Mouse (Mus musculus) heart, adult 11 months (tissue): ENCODE results near the gene Trim8.

Source experiments
- DNase-seq: peaks from one replicate; pipeline ENCODE4 v3.0.0; 2022

Gene Trim8

DNA sequence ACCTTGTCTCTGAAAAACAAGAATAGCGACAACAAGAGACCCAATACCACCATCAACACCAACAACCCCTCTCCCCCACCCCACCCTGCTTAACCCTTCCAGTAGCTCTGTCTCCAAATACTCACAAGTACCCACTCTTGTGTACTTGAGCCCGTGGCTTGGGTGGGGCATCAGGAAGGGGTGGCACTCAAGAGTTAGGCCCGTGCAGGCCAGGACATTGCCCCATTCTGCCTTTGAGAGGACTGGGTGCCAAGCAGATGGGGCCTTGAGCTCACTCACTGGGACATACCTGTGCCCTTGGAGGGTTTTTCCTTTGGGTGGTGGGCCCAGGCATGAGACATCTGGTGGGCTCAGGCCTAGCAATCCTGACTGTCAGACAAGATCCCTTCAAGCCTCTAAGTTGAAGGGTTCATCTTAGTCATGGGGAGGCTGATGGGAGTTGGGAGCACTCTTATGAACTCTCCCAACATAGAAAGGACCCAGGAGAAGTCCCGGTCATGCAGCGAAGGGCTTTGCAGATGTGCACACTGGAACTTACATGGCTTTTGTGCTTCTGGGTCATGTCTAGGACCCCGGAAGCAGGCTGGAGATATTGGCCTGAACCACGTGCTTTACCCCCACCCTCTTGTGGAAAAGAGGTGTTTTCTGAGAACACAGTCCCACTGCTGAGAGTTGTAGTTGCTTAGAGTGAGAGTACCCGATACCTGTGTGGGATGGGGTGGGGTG lies 4.3 kb downstream of the Trim8 start:
- peak; percentile 95 for DNase-seq

DNA sequence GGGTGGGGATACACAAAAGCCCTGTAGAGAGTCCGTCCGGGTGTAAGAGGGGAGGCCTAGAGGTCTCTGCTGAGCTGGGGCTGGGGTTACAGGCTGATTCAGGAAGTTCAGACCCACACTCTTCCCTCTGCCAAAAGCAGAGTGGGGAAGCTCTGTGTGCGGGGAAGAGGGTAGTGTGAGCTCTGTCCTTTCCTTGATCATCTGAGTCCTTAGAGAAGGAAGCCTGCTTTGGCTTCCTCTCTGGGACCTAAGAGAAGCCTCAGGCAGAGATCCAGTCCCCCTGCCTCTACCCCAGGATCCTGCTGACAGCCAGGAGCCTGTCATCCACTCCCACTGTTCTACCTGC lies 4.8 kb downstream of the Trim8 start:
- peak; percentile 95 for DNase-seq

DNA sequence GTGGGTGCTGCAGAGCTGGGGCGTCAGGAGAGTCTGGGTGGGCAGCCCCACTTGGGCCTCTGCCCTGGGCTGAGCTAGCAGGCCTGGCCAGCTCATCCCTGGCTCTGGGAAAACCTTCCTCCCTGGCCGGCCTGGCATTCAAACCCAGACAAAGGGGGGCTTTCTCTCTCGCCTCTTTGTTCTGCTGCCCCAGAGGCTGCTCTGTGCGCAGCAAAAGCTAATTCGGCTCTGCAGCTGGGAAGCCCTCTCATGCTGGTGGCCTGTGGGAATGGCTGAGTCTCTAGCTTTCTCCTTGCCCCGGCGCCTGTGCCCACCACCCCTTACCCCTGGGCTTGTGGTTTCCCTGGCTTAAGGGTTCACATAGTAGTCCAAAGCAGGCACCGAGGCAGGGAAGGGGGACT lies 5.7 kb downstream of the Trim8 start:
- DNase-seq: peak; percentile 91

DNA sequence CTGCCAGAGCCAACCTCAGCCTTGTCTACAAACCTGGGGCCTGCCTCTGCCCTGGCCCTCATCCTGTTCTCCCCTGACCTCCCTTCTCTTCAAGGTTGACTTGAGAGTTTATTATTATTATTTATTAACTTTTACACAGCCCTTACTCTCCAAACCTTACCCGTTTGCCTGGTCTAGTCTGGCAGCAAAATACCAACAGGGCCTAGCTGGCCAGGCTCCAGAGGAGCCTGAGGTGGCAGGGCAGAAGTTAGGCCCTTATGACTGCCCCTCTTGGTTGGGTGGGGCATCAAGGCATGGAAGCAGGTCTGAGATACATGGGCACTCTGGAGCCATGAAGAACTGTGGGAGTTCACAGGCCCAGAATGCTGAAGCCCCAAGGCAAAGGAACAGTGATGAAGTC lies 6.3 kb downstream of the Trim8 start:
- no peak for DNase-seq

DNA sequence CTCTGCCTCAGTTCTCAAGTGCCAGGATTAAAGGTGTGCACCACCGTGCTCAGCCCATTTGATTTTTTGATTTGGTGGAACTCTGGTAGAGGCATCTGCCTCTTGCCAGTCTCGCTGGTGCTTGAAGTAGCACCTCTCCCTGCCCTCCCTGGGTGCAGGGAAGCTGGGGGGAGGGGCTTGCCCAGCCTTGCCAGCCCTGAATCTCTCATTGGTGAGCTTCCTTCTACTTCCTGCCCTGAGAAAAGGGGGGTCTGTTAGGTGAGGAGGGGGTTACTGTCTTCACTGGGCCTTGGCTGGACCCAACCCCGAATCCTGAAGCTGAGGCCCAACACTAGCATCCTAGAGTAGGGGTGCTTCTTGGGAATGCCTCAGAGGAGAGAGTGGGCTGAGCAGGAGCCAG lies 7.2 kb downstream of the Trim8 start:
- DNase-seq: peak; percentile 93

DNA sequence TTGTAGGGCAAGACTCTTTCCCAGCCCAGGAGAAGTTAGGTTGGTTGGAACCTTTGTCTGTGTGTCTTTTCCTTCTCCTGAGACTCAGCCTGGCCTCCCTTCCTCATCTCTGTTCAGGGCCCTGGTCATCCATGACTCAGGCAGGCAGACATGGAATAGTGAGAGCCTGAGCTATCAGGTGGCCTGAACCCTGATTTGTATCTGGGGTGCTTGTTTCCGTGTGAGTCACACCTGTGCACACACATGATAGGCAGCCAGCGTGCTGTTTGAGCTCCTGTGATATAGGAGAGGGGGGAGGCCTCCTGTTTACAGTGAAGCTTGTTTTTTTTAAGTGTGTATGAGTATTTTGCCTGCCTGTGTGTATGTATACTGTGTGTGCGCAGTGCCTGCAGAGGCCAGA lies 7.7 kb downstream of the Trim8 start:
- no peak for DNase-seq

DNA sequence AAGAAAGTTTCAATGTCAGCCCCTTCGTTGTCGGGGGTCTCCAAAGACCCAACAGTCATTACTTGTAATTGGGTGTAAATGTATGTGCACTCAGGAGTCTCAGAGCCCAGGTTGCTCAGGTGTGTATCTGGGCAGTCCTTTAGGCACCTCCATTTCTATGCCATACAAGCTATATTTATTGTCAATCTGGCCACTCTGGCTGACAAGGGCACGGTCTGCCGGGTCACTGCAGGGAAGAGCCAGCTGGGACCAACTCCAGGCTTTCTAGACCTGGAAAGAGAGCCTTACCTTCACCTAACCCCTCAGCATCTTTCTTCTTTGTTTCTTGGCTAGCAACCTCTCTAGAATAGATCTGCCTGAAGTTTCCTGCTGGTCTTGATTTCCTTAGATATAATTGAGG lies 8.2 kb downstream of the Trim8 start:
- DNase-seq: no peak

DNA sequence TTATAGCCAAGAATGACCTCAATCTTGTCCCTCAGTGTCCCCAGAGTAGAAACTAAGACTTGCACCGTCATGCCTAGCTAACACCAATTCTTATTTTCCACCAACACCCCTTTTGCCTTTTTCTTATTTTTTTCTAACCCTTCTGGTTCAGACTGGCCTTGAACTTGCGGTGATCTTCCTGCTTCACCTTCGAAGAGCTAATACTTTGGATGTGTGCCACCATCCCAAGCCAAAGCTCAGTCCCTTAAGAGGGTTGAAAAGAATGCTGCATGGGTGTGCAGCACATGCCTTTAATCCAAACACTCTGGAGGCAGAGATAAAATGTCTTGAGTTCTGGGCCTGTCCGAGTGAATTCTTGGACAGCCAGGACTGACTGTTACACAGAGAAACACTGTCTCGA lies 8.9 kb downstream of the Trim8 start:
- DNase-seq: no peak

DNA sequence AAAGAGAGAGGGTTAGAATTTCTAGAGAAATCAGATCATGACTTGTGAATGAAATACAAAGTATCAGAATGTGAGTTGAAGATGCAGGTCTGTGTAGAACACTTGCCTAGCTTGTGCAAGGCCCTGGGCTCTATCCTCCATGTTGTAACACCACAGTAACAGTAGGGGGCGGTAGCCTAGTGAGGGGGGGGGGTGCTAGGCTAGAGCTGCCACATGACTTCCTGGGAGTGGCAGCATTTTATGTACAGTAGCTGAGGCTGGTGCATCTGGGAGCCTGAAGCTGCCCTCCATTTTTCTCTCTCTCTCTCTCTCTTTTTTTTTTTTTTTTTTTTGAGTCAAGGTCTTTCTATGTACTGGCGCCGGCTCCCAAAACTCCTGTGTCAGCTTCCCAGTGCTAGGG lies 9.3 kb downstream of the Trim8 start:
- DNase-seq: peak; percentile 95

DNA sequence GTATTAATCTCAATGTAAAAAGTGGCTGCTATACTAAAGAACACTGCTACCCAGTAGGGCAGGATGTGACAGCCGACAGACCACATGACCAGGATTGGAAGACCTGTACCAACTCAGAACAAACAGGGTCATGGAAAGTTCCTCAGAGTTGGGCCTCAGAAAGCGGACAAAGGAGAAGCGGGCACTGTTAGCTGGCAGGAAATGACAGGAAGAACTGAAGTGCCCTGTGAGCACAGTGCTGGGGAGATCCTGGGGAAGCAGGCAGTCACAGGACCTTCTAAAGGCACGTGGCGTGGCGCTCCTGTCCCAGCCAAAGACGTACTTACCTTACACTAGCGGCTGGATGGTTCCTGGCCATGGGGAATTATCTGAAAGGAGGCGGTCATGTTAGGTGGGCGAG lies 9.8 kb downstream of the Trim8 start:
- DNase-seq: peak; percentile 98

DNA sequence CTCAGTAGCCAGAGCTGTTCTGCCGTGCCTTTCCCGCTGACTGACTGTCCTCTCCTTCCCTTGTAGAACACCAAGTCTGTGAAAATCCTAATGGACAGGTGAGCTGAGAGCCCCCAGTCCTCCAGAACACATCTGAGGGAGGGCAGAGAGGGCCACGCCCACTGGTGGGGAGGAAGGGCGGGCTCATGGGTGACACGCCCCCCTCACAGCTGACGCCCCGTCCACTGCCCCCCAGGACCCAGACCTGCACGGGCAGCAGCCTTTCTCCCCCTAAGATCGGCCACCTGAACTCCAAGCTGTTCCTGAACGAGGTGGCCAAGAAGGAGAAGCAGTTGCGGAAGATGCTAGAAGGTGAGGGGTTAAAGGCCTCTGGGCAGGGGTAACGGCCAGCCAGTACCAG lies 12.9 kb downstream of the Trim8 start:
- peak; percentile 90 for DNase-seq

DNA sequence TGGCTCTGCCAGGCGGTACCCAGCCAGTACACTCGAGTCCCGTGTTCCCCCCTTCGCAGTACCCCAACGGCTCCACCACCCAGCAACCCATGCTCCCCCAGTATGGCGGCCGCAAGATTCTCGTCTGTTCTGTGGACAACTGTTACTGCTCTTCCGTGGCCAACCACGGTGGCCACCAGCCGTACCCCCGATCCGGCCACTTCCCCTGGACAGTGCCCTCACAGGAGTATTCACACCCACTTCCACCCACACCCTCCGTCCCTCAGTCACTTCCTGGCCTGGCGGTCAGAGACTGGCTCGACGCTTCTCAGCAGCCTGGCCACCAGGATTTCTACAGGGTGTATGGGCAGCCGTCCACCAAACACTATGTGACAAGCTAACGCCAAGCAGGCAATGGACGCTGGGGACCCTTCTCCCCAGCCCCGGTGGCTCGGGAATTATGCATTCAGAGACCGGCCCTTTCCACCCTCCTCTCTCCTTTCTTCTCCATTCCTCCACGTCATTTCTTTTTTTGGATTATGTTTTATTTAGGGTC lies 13.9 kb downstream of the Trim8 start:
- DNase-seq: peak; percentile 90

DNA sequence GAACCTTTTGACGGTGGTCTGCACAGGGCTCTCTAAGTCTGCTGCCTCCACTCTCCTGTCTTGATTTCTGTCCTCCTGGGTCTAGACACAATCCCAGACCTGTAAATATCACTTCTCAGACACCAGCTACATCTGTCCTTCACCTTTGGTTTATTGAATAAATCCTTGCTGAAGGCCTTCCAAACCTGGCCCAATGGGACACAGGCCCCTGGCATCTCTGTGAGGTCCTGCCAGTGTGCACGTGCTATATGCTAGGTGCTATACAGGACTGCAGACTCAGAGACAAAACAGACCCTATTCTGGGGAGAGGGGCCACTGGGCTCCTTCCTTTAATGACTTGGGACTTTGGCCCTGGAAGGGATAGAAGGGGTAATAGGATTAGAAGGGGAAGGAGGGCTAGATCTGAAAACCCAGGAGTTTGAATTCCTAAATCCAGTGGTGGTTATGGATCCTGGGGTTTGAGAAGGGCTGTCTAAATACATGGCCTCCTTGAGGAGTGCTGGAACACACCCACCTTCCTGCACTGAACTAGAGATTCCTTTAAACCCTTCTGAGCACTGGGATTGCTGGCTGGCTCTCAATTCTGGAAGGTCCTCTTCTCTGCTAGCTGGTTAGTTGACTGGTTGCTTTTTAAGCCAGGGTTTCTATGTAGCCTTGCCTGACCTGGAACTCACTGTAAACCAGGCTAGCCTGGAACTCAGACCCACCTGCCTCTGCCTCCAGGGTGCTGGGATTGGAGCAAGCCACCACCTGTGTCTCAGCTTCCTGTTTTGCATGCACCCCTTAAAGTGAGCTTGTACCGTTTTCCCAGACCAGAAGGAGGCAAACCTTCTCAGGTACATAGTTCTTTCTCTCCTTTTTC lies 15.4 kb downstream of the Trim8 start:
- no peak for DNase-seq

DNA sequence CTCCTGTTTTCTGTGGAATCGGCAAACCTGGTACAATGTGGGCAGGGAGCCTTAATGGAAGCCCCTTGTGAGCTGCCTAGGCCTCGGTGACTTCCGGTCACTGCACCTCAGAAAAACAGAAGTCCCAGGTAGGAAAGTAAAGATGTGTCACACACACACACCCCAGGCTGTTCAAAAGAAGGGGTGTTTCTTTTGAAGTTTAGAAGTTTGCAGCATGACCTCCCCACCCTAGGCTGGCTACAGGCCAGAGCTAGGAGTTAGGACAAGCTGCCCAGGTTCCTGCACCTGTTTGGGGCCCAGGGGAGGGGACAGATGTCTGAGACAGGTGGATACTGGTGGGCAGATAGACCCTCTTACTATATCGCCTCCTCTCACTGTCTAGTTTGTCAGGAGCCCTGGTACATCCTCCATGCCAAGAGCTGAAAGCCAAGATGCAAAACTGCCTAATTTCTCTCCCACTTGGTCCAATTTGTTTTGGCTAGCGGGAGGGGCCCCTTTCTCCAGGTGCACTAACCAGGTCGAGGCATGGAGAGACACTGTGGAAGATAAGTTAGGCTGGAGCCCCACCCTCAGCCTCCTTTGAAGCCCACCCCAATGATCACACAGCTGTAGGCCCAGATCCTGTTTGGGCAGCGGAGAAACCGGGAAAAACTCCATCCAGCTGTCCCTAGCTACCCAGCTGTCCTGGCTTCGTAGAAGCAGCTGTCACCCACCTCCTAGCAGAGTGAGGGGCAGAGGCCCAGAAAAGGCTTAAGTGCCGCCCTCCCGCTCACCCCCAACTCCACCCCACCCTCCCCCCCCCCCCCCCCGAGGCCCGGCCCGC lies 16.2 kb downstream of the Trim8 start:
- no peak for DNase-seq

DNA sequence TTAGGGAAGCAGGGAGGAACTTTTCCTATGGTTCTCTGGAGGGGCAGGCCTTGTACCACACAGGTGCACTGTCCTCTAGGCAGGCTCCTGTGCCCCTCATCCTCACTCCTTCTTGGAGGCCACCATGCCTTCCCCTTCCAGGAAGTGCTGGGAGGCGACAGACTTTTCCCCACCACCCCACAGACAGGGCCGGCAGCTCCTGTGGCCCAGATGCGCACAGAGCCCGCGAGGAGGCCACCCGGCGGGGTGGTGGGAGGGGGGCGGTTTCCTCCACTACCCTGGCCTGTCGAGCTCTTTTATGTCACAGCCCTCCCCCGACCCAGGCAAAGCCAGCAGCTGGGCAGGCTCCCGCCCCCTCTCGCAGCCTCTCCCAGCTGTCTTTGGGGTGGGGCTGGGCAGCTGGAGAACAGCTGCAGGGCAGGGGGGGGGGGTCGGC lies 16.9 kb downstream of the Trim8 start:
- peak; percentile 96 for DNase-seq

DNA sequence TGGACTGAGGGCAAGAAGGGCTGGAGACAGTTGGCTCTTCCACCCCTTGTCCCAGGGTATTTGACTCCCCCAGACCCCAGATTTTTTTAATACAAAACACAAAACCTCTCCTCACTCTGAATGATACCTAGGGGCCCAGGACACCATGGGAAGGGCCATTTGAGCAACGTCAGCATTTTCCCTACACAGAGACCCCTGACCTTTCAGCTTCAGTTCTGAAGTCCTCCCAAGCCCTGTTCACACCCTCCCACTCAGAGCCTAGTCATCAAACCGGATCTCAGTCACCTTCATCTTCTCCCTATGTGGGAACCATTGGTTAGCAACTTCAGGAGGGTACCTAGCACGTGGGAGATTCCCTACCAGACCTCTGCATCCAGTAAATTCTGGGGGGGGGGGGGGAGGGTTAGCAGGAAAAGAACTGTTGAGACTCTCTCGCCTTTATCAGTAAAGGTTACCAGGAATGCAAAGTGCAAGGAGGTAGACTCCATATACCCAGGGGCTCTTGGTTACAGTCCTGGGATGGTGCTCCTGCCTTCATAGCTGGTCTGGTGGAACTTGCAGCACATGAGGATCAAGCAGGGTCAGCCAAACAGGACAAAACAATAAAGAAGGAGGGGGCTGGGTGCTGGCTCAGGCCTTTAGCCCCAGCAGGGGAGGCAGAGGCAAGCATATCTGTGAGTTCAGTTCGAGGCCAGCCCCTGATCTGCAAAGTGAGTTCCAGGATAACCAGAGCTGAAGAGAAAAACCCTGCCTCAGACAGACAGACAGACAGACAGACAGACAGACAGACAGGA lies 17.5 kb downstream of the Trim8 start:
- no peak for DNase-seq

DNA sequence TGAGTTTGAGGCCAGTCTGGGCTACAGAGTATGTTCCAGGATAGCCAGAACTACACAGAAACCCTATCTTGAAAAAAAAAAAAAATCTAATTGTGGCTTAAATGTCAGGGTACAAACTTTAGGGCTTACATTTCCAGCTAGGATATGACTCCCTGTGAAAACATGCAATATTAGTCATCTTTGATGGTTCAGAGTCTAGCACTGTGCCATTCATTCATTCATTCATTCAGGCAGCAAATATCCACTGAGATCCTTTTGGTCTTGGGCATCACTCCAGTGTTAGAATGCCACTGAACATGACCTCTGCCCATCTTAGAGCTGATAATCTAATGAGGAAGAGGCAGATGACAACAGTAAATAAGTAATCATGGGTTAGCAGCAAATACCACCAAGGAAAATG lies 20.2 kb downstream of the Trim8 start:
- DNase-seq: no peak

DNA sequence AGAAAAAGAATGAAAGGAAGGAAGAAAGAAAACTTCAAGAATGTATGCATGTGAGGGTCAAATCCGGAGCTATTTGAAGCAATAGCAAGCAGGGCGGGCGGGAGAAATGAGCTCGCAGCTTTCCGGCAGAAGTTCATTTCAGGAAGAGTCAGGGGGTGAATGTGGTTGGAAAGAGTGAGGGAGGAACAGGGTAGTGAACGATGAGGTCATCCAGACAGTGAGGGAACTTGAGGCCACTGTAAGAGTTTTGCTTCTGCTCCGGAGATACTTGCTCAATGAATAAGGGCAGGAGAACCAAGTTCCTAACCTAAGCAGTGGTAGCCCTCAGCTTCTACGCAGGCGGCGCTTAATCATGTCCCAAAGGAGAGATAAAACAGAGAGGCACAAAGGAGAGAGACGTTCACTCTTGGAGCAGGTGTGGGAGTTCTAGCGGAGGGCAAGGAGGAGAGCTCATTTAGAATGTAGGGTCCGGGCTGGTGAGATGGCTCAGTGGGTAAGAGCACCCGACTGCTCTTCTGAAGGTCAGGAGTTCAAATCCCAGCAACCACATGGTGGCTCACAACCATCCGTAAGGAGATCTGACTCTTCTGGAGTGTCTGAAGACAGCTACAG lies 21.0 kb downstream of the Trim8 start:
- peak; percentile 94 for DNase-seq

DNA sequence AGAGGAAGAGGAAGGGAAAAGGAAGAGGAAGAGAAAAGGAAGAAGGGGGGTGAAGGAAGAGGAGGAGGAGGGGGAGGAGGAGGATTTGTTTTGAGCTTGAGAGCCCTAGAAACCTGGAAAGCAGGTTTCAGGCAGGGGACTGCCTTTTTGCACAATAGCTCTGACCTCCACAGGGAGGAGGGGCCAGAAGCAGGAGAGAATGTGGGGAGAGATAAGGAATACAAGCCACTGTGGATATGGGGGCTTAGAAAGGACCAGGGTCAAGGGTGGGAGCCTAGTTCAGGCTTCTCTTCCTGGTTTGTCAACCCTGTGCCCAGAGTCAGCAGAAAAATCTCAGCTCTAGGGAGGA lies 21.6 kb downstream of the Trim8 start:
- DNase-seq: peak; percentile 91

DNA sequence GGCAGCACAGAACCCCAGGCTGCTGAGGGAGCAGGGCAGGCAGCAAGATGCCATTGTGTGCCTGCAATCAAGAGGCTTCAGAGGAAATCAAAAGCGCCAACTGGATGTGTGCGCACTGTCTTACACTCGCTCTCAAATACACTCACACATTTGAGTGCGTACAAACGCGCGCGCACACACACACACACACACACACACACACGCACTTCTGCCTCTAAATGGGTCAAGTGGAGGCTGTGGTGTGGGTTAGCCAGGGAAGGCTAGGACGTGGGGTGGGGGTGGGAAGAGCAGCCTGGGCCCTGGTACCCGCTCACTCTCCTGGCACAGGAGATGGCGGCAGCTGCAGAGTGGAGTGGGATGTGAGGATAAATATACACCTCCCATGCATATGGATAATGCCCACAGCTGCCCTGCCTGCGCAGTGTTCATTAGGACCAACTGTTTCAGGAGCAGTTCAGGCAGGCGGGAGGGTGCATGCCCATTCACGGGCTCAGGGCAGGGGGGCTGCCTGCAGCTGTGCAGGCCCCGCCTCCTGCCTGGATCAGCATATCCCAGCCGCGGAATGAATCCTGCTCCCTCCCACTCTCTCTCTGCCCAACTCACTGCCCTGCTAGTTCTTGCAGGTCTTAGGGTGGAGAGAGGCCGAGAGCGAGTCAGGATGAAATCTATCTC lies 22.1 kb downstream of the Trim8 start:
- DNase-seq: peak; percentile 96

DNA sequence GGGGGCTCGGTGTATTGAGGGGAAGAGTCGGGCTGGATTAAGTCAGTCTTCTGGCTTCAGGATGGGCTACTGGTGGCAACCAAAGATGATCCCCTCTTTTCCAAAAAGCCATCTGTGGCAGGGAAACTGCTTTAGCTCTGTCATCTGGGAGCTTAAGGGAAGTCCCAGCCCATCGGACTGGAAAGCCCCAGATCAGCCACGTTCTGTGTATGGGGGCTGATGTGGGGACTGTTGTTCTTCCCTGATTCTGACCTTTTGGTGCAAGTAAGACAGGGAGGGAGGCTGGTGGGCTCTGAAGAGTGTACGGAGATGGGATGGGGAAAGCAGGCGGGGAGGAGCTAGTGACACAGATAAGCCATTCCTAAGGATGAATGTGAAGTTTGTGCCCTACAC lies 22.6 kb downstream of the Trim8 start:
- peak; percentile 95 for DNase-seq
